8 mouse cellular contexts compared by ENCODE assay signal in the genomic region with DNA sequence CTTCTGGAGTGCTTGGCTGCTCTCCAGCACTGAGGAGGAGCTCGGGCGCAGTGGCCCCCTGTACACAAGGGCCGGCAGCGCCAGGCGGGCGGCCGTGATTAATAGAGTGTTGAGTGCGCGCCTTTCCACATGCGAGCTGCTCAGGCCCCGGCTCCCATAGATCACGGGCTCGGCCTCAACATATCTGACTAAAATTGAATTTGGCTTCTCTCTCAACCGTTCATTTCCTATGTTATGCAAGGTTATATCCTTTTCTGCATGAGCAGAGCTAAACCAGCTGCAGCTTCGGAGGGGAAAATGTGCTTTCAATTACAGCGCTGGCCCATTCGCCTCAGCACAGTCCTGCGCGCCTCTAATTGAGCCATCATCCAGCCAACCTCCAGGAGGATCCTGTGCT.
DNase-seq lines count a peak whose midpoint lies in the region; ATAC-seq lines count a peak whose summit lies in the region.

No protein-coding gene starts in this region.

- H3K36me3 ChIP-seq in forebrain, embryonic 16.5 days (ENCODE audit: control insufficient read depth, insufficient read depth) = peaks cover 5% of the 10 kb centered on the region; the same call in 1 of the 2 replicates

- peak overlapping the region; percentile 33 for H3K4me2 ChIP-seq in forebrain, embryonic 16.5 days (ENCODE audit: low read length)

- H3K27me3 ChIP-seq in forebrain, embryonic 16.5 days (replicated peaks; ENCODE audit: control insufficient read depth, insufficient read depth, low read length) = no peaks in the 10 kb centered on the region

- peaks cover 5% of the 10 kb centered on the region; the same call in 1 of the 2 replicates for H3K9me3 ChIP-seq in forebrain, embryonic 16.5 days (ENCODE audit: control insufficient read depth, low read length)

- WGBS in forebrain, embryonic 16.5 days = 12% methylated on average over 19 of the region's 19 CpGs

- H3K4me3 ChIP-seq in forebrain, embryonic 16.5 days (replicated peaks; ENCODE audit: low read length) = no peak overlapping the region

- peaks cover 13% of the 10 kb centered on the region for H3K4me1 ChIP-seq in forebrain, embryonic 16.5 days (replicated peaks; ENCODE audit: control insufficient read depth, insufficient read depth, low read length)

- peak; percentile 72 for ATAC-seq in forebrain, embryonic 16.5 days

- H3K9ac ChIP-seq in forebrain, embryonic 16.5 days (replicated peaks; ENCODE audit: low read depth, low read length) = no peak overlapping the region

- no peak overlapping the region for H3K27ac ChIP-seq in forebrain, embryonic 16.5 days (ENCODE audit: low read length)

- DNase-seq in cerebellum, adult 18-20 months = peak; percentile 30 to 46
- no peak for DNase-seq in cerebellum, adult 11-12 months
- DNase-seq in adrenal gland, postnatal 36 days = peak; percentile 34 to 56
- DNase-seq in heart, postnatal 4 days = peak; percentile 67
- DNase-seq in kidney, postnatal 4 days = peak; percentile 87 to 92
- peak; percentile 45 for DNase-seq in neural tube, embryonic 10.5 days (ENCODE audit: extremely low spot score, low spot score)
- no peak for DNase-seq in left cerebral cortex, adult 9 months (ENCODE audit: low spot score in 2 of 2)

Comparison
In these comparisons a context has a peak if more than half of its experiments do, and no peak if none do; other contexts are left out.
1. DNase-seq: peak in cerebellum, adult 18-20 months (2 of 2), adrenal gland, postnatal 36 days (2 of 2), heart, postnatal 4 days (single experiment), kidney, postnatal 4 days (2 of 2) and neural tube, embryonic 10.5 days (single experiment); none in cerebellum, adult 11-12 months (single experiment) and left cerebral cortex, adult 9 months (0 of 2).